Mouse (Mus musculus): ENCODE results near the gene Trappc12.

Trappc12 gene

DNA sequence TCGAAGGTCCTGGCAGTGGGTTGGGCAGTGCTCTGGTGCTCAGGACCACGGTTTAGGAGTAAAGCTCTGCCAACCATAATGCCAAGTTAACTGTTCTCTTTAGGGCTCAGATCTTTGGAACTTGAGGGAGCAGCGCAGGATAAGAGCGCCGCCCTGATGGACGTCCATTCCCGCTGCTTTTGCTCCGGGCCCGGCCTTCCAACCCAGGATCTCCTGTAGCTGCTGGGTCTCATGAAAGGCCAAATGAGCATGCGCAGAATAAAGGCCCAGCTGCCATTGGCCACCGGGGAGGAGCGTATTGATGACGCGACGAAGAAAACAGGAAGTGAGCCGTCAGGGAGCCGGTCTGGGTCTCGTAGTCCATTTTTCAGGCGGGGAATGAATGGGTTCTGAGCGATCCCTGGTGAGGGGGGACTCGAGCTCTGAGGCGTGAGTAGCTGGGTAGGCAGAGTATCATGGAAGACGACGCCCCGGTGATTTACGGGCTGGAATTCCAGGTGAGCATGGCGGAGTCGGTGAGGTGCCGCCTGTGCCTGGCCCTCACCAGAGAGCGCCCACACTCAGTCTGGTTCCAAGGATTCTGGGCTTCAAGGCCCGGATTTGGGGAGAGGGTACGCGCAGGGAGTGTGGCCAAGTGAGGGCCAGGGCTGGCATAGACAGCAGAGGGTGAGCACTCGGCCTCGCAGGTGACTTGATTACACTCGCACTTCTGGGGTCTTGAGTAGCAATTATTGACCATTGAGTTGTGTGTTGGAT, 1.4 kb upstream of the Trappc12 start, which contains the start of gene Eipr1:
Gene Eipr1 (plus strand): TSS at position 296 of the 756 bp plus-strand sequence.
- ChIA-PET POLR2A (interaction anchor here in 3 of 4 experiments (0.7 to 5.6 kb wide), 39 partner anchors 8 to 223 kb away, joined by 3 to 74 read pairs (median 4); partner anchors contain the start of genes Rps7 (in 3 of the 3), Adi1 (in 2 of the 3) and Rnaseh1 (in 1 of the 3)), CTCF (interaction anchor here in 3 of 4 experiments (0.5 to 2.4 kb wide), 4 partner anchors 33 to 162 kb away, joined by 3 to 11 read pairs (median 4); no protein-coding TSS in a partner anchor)

DNA sequence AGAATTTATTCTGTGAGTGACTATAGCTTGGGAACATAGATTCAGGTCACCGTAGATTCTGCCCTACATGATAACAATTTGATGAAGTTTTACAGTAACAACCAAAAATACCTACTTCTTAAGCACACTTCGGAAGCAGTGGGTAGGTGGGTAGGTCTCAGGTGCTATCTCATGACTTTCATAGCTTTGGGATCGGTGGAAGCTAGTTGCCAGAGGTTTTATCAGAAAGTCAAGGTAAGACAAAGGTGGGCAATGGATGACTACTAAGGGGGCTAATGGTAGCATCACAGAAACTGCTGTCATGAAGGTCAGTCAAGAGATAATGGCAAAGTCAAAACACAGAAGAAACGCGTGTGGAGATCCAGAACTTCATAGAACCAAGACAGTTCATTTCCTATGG, 604 bp upstream of the Trappc12 start:
- ChIA-PET POLR2A (interaction anchor here in 3 of 4 experiments (0.7 to 5.6 kb wide), 62 partner anchors 7 to 1834 kb away, joined by 3 to 74 read pairs (median 4); partner anchors contain the start of genes Adi1 (in 3 of the 3), Rps7 (in 3 of the 3), Rnaseh1 (in 2 of the 3) and Tmem18 (in 1 of the 3)), CTCF (interaction anchor here in 2 of 4 experiments (1.0 to 2.4 kb wide), 4 partner anchors 33 to 162 kb away, joined by 3 to 11 read pairs (median 4); no protein-coding TSS in a partner anchor)

DNA sequence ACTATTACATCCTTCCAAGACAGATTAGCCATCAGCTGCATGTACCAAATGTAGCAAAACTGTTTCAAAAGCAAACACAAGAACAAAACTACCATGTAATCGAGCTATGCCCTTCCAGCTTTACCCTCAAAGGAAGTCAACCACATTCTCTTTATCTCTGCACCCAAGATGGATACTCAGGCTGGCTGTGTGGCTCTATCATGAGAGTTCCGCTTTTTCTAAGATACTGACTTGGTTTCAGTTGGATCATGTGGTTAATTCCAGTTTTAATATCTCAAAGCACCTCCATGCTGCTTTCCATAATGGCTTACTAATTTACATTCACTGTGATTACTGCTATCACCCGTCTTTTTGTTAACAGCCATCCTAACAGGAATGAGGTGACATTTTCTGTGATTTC, 6.9 kb downstream of the Trappc12 start:
- CTCF ChIA-PET, result no interaction called here
- POLR2A ChIA-PET, result interaction anchor here in 2 of 4 experiments (1.0 to 2.0 kb wide), 2 partner anchors 8 to 107 kb away, joined by 3 to 8 read pairs; partner anchors contain the start of genes Eipr1 (in 1 of the 2) and Rps7 (in 1 of the 2)

GRCm38 (mm10) chr12:28735293-28735692, 15.0 kb downstream of the Trappc12 start:
- POLR2A ChIA-PET, result no interaction called here
- CTCF ChIA-PET, result no interaction called here

- ChIA-PET CTCF (interaction anchor here in 2 of 4 experiments (0.6 kb wide), 2 partner anchors 21 to 34 kb away, joined by 3 to 5 read pairs; no protein-coding TSS in a partner anchor), POLR2A (interaction anchor here in 2 of 4 experiments (0.6 to 2.0 kb wide), 4 partner anchors 16 to 81 kb away, joined by 3 to 8 read pairs (median 4); partner anchors contain the start of genes Trappc12 (in 2 of the 2) and Eipr1 (in 1 of the 2))
Observed at GRCm38 (mm10) chr12:28734271-28734670, 16.0 kb downstream of the Trappc12 start.

- CTCF ChIA-PET, result interaction anchor here in 2 of 4 experiments (0.6 kb wide), 2 partner anchors 20 to 33 kb away, joined by 3 to 5 read pairs; no protein-coding TSS in a partner anchor
Observed at GRCm38 (mm10) chr12:28733520-28734245, 16.6 kb downstream of the Trappc12 start.

DNA sequence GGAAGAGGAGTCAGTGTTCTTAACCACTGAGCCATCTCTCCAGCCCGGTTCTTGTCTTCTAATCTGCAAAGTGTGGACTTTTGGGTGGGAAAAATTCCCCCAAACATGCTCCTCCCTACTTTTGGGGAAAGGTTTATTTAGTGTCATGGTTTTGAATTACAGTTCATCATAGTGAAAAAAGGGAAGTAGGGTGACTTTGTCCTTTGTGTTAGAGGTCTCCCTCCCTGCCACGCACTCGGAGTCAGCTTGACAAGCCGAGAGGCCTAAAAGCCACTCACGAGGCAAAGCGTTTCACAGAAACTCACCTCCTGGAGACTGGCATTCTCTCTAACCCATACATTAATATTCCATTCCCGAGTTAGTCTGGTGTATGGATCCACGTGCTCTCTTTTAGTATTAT, 17.6 kb downstream of the Trappc12 start:
- ChIA-PET CTCF (no interaction called here), POLR2A (interaction anchor here in 2 of 4 experiments (1.2 to 1.9 kb wide), 3 partner anchors 17 to 28 kb away, joined by 4 to 8 read pairs (median 4); partner anchors contain the start of gene Trappc12 (in 2 of the 2))

More at GRCm38 (mm10) chr12:28733520-28734245, 16.6 kb downstream of the Trappc12 start:
- POLR2A ChIA-PET, result interaction anchor here in 3 of 4 experiments (0.6 to 2.0 kb wide), 6 partner anchors 16 to 80 kb away, joined by 3 to 8 read pairs (median 4); partner anchors contain the start of genes Trappc12 (in 3 of the 3) and Eipr1 (in 1 of the 3)

DNA sequence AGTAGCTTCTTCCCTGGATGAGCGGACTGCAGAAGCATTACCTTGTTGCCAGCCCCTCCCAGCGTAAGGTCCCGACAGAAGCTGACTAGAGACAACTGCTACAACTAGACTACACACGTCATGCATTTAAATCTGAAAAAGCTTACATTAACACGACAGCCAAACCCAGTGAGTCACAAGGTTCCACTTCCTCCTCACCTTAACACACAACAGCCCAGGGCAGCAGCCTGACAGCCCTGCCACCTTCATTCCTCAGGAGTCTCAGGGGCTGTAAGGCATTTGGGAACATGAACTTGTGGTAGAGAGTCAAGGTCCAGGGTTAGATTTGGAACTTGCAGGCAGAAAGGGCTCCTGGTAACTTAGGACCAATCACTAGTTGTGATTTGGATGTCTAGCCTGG, 23.2 kb downstream of the Trappc12 start:
- CTCF ChIA-PET, result no interaction called here
- POLR2A ChIA-PET, result interaction anchor here in 3 of 4 experiments (0.7 to 2.7 kb wide), 11 partner anchors 14 to 94 kb away, joined by 3 to 14 read pairs (median 4); partner anchors contain the start of genes Rps7 (in 2 of the 3), Eipr1 (in 1 of the 3), Rnaseh1 (in 1 of the 3) and Trappc12 (in 1 of the 3)

DNA sequence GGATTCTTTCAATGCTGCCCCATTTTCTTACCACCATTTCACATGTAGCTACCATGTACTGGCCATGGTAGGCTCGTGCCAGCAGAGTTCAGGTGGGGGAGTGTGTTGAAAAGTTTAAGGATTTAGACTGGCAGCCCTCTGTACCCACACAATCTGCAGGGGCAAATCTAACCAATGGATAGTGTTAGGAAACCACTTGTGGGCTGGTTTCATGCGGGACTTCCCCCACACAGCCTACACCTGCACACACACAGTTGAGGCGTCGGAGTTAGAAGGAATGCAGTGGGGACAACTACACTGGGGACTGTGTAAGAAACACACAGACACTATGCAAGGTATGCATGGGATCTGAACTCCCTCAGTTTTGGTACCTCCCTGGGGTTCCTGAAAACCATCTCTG, 24.1 kb downstream of the Trappc12 start:
- ChIA-PET CTCF (interaction anchor here in 1 of 4 experiments (0.7 kb wide), 1 partner anchor 137 kb away, joined by 4 read pairs; no protein-coding TSS in a partner anchor), POLR2A (interaction anchor here in 3 of 4 experiments (1.0 to 2.0 kb wide), 6 partner anchors 14 to 93 kb away, joined by 3 to 11 read pairs (median 4); partner anchors contain the start of genes Rps7 (in 1 of the 3) and Trappc12 (in 1 of the 3))

- ChIA-PET CTCF (no interaction called here), POLR2A (interaction anchor here in 2 of 4 experiments (0.9 to 1.2 kb wide), 2 partner anchors 14 to 94 kb away, joined by 3 read pairs; no protein-coding TSS in a partner anchor)
Observed at GRCm38 (mm10) chr12:28724366-28724765, 25.9 kb downstream of the Trappc12 start.

- ChIA-PET POLR2A (interaction anchor here in 3 of 4 experiments (0.6 to 2.2 kb wide), 9 partner anchors 10 to 375 kb away, joined by 3 to 5 read pairs (median 3); partner anchors contain the start of gene Rps7 (in 1 of the 3)), CTCF (interaction anchor here in 2 of 4 experiments (0.6 to 0.8 kb wide), 2 partner anchors 19 to 769 kb away, joined by 3 to 7 read pairs; no protein-coding TSS in a partner anchor)
Observed at GRCm38 (mm10) chr12:28718106-28718505, 32.2 kb downstream of the Trappc12 start.

GRCm38 (mm10) chr12:28717066-28717465, 33.2 kb downstream of the Trappc12 start:
- CTCF ChIA-PET, result no interaction called here
- POLR2A ChIA-PET, result interaction anchor here in 2 of 4 experiments (0.8 to 1.4 kb wide), 4 partner anchors 11 to 81 kb away, joined by 3 read pairs; partner anchors contain the start of gene Rps7 (in 1 of the 2)

DNA sequence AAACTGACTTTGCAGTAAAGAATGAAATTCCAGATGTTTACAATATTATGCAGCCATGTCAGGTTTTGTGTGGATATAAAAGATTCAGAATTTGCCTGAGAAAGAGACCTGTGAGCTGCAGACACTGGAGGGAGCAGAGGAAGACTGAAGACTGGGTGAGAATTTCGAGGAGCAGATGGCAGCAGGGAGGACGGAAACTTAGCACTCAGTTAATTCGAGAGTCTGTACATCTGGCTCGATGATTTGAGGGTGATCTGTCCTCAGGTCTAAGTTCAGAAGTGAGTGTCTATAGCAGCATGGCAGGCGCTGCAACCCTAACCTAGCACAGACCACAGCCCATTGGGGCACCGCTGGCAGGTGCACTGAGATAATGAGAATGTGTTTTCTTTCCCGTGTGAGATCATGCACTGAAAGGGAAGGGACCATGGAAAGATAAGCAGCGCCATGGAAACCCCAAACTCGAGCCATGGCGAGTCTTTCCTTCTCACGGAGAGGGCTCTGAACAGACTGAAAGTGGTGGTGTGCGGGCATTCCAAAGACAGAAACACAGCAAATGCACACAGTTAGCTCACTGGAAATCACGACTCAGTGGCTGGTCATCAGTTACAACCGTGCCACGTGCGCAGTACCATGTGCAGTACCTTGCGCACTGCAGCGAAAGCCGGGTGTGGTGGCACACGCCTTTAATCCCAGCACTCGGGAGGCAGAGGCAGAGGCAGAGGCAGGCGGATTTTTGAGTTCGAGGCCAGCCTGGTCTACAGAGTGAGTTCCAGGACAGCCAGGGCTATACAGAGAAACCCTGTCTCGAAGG, 35.2 kb downstream of the Trappc12 start:
- ChIA-PET POLR2A (interaction anchor here in 2 of 4 experiments (1.1 to 1.7 kb wide), 4 partner anchors 10 to 88 kb away, joined by 3 to 6 read pairs (median 3); partner anchors contain the start of gene Eipr1 (in 1 of the 2)), CTCF (interaction anchor here in 2 of 4 experiments (1.0 to 1.5 kb wide), 3 partner anchors 15 to 126 kb away, joined by 3 to 5 read pairs (median 3); no protein-coding TSS in a partner anchor)

- CTCF ChIA-PET, result interaction anchor here in 3 of 4 experiments (0.9 to 1.4 kb wide), 4 partner anchors 9 to 11 kb away, joined by 3 to 7 read pairs (median 4); no protein-coding TSS in a partner anchor
- POLR2A ChIA-PET, result interaction anchor here in 3 of 4 experiments (0.6 to 1.7 kb wide), 6 partner anchors 10 to 79 kb away, joined by 3 to 5 read pairs (median 3); no protein-coding TSS in a partner anchor
Observed at GRCm38 (mm10) chr12:28710566-28711185, 39.6 kb downstream of the Trappc12 start.

DNA sequence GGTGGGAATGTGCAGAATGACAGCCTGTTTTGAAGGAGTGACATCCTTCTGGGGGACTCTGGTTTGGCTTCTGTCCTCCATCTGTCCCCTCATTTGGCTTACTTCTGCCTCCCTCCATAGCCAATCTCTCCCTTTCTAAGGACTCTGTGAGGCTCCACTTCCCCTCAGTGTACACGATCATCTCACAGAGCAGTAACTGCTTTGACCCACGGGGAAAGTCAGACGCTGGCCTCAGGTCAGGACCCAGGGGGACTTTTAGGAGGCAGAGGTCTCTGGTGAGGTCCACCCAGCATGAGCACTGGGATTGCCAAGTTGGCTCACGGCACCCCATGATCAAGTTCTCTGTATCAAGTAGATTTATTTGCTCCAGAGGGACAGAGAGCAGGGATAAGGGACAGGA, 42.1 kb downstream of the Trappc12 start:
- CTCF ChIA-PET, result interaction anchor here in 1 of 4 experiments (1.0 kb wide), 1 partner anchor 28 kb away, joined by 3 read pairs; no protein-coding TSS in a partner anchor
- POLR2A ChIA-PET, result interaction anchor here in 1 of 4 experiments (1.0 kb wide), 1 partner anchor 72 kb away, joined by 3 read pairs; the partner anchor contains the start of gene Rps7

DNA sequence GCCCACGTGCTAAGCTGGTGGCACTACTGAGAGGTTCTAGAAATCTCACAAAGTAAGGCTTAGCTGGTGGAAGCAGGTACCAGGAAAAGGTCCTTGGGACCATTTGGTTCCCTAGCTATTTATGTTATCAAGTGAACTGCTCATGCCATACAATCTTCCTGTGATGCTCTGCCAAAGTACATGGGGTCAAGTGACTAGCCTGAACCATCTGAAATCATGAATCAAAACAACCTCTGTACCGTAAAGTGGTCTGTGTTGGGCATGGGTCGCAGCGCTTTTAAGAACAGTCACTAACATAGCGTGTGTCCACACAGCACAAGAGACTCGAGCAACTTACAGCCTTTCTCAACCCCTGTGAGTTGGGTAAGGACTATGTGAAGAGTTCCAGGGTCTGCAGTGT, 45.1 kb downstream of the Trappc12 start:
- POLR2A ChIA-PET, result interaction anchor here in 2 of 4 experiments (0.5 to 6.9 kb wide), 14 partner anchors 9 to 282 kb away, joined by 3 to 33 read pairs (median 3); partner anchors contain the start of genes Adi1 (in 1 of the 2), Rps7 (in 1 of the 2) and Trappc12 (in 1 of the 2)
- CTCF ChIA-PET, result interaction anchor here in 1 of 4 experiments (0.5 kb wide), 1 partner anchor 16 kb away, joined by 7 read pairs; no protein-coding TSS in a partner anchor

Data from embryonic stem cell, embryonic (primary cell).